Mouse (Mus musculus) midbrain, embryonic 11.5 days (tissue): ENCODE data around the gene Gm20518. TPM values are rescaled to one million over a fixed set of nuclear protein-coding genes. Genes with fewer than 3 reads are reported as not detected.

ENCODE experiments used
- ATAC-seq: fragments of 200-750 bp; cut with Nextera tagmentation; 2 replicates; pipeline ENCODE4 v1.8.0; 2017; ENCODE audit warnings: moderate TSS enrichment, moderate library complexity; ENCODE audit not compliant: low FRiP score
- DNase-seq: peaks from one replicate; pipeline ENCODE4 v3.0.0; 2015; ENCODE audit warnings: low spot score; ENCODE audit errors: missing footprints
- H3K27ac ChIP-seq: fragments of 300-500 bp; sonication (generic); 2 replicates; pipeline ENCODE4 v1.5.1; 2014; ENCODE audit warnings: low read depth, low read length
- H3K27me3 ChIP-seq: fragments of 300-500 bp; sonication (generic); 2 replicates; pipeline ENCODE4 v1.6.1; 2014; ENCODE audit warnings: mild to moderate bottlenecking, low read length, moderate library complexity, mixed read lengths; ENCODE audit not compliant: control insufficient read depth, insufficient read depth
- H3K36me3 ChIP-seq: fragments of 300-500 bp; sonication (generic); 2 replicates; pipeline ENCODE4 v1.6.1; 2014; ENCODE audit warnings: mild to moderate bottlenecking, low read length, moderate library complexity, mixed read lengths; ENCODE audit not compliant: control insufficient read depth, insufficient read depth
- H3K4me1 ChIP-seq: fragments of 300-500 bp; sonication (generic); 2 replicates; pipeline ENCODE4 v1.6.1; 2014; ENCODE audit warnings: low read length; ENCODE audit not compliant: control insufficient read depth, insufficient read depth
- H3K4me2 ChIP-seq: fragments of 300-500 bp; sonication (generic); 2 replicates; pipeline ENCODE4 v1.6.1; 2014; ENCODE audit warnings: mild to moderate bottlenecking, moderate library complexity
- H3K4me3 ChIP-seq: fragments of 300-500 bp; sonication (generic); 2 replicates; pipeline ENCODE4 v1.5.1; 2014; ENCODE audit warnings: low read depth, low read length
- H3K9ac ChIP-seq: fragments of 300-500 bp; sonication (generic); 2 replicates; pipeline ENCODE4 v1.6.1; 2014; ENCODE audit warnings: low read length
- H3K9me3 ChIP-seq: fragments of 300-500 bp; sonication (generic); 2 replicates; pipeline ENCODE4 v1.6.1; 2016; ENCODE audit warnings: low read length; ENCODE audit not compliant: control insufficient read depth
- WGBS: fragments of 180-500 bp; shearing (Covaris S2); extraction: QIAGEN DNeasy Blood & Tissue Kit; methylation state at CpG from one replicate; pipeline ENCODE4 v1.1.7; 2014; 5-methylcytosine and 5-hydroxymethylcytosine counted together
- polyA plus RNA-seq: library from polyadenylated mRNA; unstranded; fragments of >200 nt; fragmentation: Nextera tagmentation; extraction: Ambion mirVana; gene quantifications from 2 replicates; pipeline ENCODE4 v1.2.1, GENCODE M21; 2014

Gene Gm20518
- polyA plus RNA-seq, 1 experiment from 2014 or later, result 0.16 TPM

DNA sequence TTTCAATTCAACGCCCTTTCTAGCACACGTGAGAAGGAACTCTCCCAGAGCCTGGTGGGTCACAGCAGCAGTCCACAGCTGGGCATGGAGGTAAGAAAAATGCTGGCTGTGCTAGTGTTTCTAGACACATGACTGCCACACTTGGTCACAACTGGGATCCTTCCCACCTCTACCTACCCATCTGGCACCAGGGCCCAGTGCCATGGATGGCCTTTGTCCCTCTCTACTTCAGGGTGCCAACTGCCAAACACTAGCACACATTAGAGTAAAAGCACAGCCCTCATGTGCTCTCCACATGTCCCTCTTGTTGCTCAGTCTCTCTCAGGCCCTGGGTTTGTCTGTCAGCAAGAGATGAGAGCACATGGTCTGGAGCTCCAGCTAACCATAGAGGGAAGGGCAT is 38.2 kb upstream of the Gm20518 start:
- Histone ChIP-seq H3K9ac (no peak overlapping the region), H3K9me3 (no peaks in the 10 kb centered on the region), H3K36me3 (peaks cover 3% of the 10 kb centered on the region; the same call in 1 of the 2 replicates), H3K4me1 (peaks cover 18% of the 10 kb centered on the region), H3K4me3 (no peak overlapping the region), H3K4me2 (no peak overlapping the region), H3K27ac (no peak overlapping the region), H3K27me3 (peaks cover 4% of the 10 kb centered on the region; the same call in 1 of the 2 replicates)
- DNase-seq, result peak; percentile 83
- ATAC-seq, result no peak
- WGBS, result 70% methylated on average over 2 of the region's 2 CpGs

DNA sequence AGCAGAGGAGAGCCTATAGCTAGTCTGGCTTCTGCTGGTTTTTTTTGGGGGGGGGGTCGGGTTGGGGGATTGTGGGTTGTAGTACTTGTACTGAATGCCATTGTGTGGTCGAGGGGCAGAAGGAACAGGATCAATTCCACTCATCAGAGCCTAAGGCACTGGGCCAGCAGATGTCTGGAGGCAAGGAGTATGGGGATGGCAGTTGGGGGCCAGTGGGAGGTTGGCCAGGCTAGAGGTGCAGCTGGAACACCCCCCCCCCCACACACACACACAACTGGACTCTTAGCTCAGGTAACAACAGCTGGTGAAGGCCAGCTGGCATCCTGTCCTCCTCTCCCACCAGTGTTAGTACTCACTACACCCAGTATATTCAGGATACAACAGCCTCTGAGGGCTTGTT is 37.7 kb upstream of the Gm20518 start:
- WGBS, result 5% methylated on average over 2 of the region's 2 CpGs
- no peak overlapping the region for H3K4me3 ChIP-seq
- DNase-seq, result no peak
- H3K4me2 ChIP-seq, result no peak overlapping the region
- H3K9me3 ChIP-seq, result no peaks in the 10 kb centered on the region
- peaks cover 4% of the 10 kb centered on the region; the same call in 1 of the 2 replicates for H3K27me3 ChIP-seq
- H3K4me1 ChIP-seq, result peaks cover 18% of the 10 kb centered on the region
- ATAC-seq, result peak; percentile 4; the same call in 1 of the 2 replicates
- H3K9ac ChIP-seq, result no peak overlapping the region
- H3K27ac ChIP-seq, result peak overlapping the region; percentile 41; the same call in 1 of the 2 replicates
- peaks cover 3% of the 10 kb centered on the region; the same call in 1 of the 2 replicates for H3K36me3 ChIP-seq

DNA sequence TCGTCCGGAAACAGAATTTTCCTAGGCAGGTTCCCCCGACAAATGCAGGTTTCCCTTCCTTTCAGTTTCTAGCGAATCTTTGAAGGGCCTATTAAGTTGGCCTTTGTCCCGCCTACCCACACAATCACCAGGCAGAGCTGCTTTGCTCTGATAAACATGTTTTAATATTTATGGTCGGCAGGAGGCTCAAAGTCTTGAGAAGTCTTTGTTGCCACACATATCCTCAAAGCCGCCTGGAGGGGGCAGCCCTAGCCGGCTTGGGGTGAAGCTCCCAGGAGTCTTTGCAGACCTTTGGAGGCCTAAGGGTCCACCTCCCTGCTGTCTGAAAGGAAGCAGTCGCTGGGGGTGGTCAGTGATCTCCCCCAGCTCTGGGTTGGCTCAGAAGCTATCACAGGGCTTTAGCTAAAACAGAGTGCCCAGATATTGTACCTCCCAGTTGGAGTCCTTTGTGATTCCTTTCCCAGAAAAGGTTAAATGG is 37.2 kb upstream of the Gm20518 start:
- Histone ChIP-seq H3K9me3 (no peaks in the 10 kb centered on the region), H3K4me1 (peaks cover 18% of the 10 kb centered on the region), H3K36me3 (peaks cover 3% of the 10 kb centered on the region; the same call in 1 of the 2 replicates), H3K27me3 (peaks cover 4% of the 10 kb centered on the region; the same call in 1 of the 2 replicates), H3K4me2 (peak overlapping the region; percentile 91), H3K9ac (peak overlapping the region; percentile 77), H3K27ac (peak overlapping the region; percentile 41), H3K4me3 (peak overlapping the region; percentile 69)
- peak; percentile 65 for ATAC-seq
- peak; percentile 97 for DNase-seq
- under 1% methylated on average over 9 of the region's 9 CpGs for WGBS

DNA sequence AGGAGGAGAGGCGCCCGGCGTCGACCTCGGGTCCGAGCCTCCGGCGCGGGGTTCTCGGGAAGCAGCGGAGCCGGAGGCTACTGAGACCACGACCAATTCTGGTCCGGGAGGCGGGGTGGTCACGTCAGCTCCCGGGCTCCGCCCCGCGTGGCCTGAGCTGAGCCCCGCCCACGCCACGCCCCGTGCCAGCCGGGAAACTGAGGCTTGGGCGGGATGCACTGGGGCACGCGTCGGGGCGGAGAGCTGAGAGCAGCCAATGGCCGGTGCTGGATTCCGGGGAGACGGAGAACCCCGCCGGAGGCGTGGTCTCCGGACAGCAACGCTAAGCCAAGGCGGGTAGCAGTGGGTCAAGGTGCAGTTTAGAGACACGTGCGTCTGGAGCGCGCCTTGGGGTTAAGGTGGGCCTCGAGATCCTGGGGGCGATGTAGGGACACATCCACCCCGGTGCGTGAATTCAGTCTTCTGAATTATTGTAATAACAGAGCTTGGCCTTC is 36.7 kb upstream of the Gm20518 start, which contains the start of gene Slc25a1:
TSS of gene Slc25a1 (minus strand) at position 133 of the 494 bp plus-strand sequence.
- H3K27me3 ChIP-seq, result peaks cover 4% of the 10 kb centered on the region; the same call in 1 of the 2 replicates
- peak within 1 kb of the TSS; percentile 77 for H3K9ac ChIP-seq
- H3K4me2 ChIP-seq, result peak within 1 kb of the TSS; percentile 91
- peaks cover 18% of the 10 kb centered on the region for H3K4me1 ChIP-seq
- ATAC-seq, result peak; percentile 86
- peaks cover 3% of the 10 kb centered on the region; the same call in 1 of the 2 replicates for H3K36me3 ChIP-seq
- under 1% methylated on average over 47 of the region's 47 CpGs for WGBS
- peak; percentile 98 for DNase-seq
- peak within 1 kb of the TSS; percentile 69 for H3K4me3 ChIP-seq
- H3K27ac ChIP-seq, result peak within 1 kb of the TSS; percentile 41
- H3K9me3 ChIP-seq, result no peaks in the 10 kb centered on the region

- Histone ChIP-seq H3K9ac (peak overlapping the region; percentile 77), H3K4me3 (peak overlapping the region; percentile 69), H3K4me1 (peaks cover 21% of the 10 kb centered on the region), H3K4me2 (peak overlapping the region; percentile 91), H3K27me3 (peaks cover 4% of the 10 kb centered on the region; the same call in 1 of the 2 replicates), H3K36me3 (peaks cover 3% of the 10 kb centered on the region; the same call in 1 of the 2 replicates), H3K9me3 (no peaks in the 10 kb centered on the region), H3K27ac (peak overlapping the region; percentile 41)
- WGBS, result under 1% methylated on average over 71 of the region's 72 CpGs
- ATAC-seq, result peak; percentile 65
- peak; percentile 93 for DNase-seq
These were observed 36.0 kb upstream of the Gm20518 start for GRCm38 (mm10) chr16:17927351-17928082.

DNA sequence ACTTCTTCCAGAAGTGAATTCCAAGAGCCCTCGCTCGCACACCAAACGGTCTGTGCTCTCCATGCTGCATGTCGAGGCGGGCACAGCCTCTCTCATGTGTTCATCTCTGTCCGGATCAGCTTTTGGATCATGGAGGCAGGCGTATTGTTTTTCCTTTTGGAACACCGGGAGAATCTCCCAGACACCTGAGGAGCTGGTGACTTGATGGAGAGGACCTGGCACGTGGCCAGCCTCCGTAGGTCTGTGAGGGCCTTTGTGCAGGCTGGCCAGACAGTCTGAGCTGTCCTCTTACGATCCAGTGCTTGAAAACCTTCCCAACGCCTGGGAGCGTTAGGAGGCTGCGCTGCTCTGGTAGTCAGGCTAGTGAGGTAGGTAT is 30.7 kb upstream of the Gm20518 start:
- H3K36me3 ChIP-seq, result peaks cover 3% of the 10 kb centered on the region; the same call in 1 of the 2 replicates
- H3K4me1 ChIP-seq, result peaks cover 26% of the 10 kb centered on the region
- peak overlapping the region; percentile 6; the same call in 1 of the 2 replicates for H3K27ac ChIP-seq
- no peak for DNase-seq
- peaks cover 16% of the 10 kb centered on the region for H3K27me3 ChIP-seq
- under 1% methylated on average over 14 of the region's 14 CpGs for WGBS
- peak; percentile 28; the same call in 1 of the 2 replicates for ATAC-seq
- H3K4me3 ChIP-seq, result peak overlapping the region; percentile 64
- H3K4me2 ChIP-seq, result peak overlapping the region; percentile 96
- H3K9me3 ChIP-seq, result no peaks in the 10 kb centered on the region
- peak overlapping the region; percentile 74 for H3K9ac ChIP-seq

DNA sequence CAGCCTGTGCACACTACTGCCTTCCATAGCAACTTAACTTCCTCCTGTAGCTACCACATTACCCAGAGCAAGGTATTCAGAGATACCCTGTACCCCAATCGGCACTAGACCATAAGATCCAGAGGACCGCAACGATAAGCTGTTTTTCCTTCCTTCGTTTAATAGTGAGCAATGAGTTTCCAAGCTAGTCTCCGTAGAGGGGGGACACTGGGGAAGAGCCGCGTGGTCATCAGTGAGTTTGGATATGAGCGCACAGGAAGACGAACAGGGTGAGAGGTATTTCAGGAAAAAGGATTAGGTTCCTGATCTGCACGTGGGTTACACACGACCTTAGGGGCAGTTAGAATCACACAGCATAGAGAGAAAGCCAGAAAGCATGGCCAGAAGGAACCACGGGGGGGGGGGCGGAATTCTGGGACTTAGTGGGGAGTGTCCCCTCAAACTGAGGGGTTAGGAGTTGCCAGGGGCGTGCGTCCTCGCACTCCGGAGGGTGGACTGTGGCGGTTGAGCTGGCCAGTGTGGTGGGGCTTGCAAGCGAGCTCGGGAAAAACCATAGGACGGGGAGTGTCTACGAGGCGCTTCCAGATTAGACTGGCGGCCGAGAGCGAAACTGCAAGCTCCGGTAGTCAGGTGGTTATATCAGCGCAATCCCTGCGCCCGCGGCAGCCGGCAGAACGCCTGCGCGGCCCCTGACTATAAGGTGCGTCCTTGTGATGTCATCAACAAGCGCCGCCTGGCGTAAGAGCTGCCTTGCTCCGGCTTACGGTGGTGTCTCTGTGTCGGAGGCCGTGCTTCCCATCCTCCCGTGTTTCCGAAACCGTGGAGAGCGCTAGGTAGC is 30.1 kb upstream of the Gm20518 start:
- 3% methylated on average over 47 of the region's 47 CpGs for WGBS
- peak overlapping the region; percentile 76 for H3K27ac ChIP-seq
- peak overlapping the region; percentile 96 for H3K4me2 ChIP-seq
- peak overlapping the region; percentile 64 for H3K4me3 ChIP-seq
- peaks cover 22% of the 10 kb centered on the region for H3K27me3 ChIP-seq
- H3K9ac ChIP-seq, result peak overlapping the region; percentile 74
- peaks cover 3% of the 10 kb centered on the region; the same call in 1 of the 2 replicates for H3K36me3 ChIP-seq
- peaks cover 20% of the 10 kb centered on the region for H3K4me1 ChIP-seq
- H3K9me3 ChIP-seq, result no peaks in the 10 kb centered on the region
- DNase-seq, result peak; percentile 99
- peak; percentile 92 for ATAC-seq

DNA sequence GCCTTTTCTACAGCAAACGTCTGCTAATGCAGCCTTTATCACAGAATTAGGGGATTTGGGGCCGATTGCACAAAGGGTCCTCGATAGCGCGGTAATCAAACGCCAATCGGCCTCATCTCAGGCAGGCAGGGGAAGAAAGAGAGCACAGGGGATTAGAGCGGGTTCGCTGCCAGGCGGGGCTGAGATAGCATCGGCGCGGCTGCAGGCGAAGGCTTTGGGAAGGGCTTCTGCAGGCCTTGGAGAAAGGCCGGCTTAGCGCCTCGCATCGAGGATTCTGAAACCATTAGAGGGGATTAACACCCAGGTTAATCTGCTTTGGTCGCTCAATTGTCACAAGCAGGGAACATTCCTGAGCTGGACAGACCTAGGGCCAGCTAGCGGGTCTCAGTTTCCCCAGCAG is 29.1 kb upstream of the Gm20518 start:
- Histone ChIP-seq H3K4me2 (peak overlapping the region; percentile 96), H3K4me3 (no peak overlapping the region), H3K9ac (peak overlapping the region; percentile 74), H3K36me3 (peaks cover 3% of the 10 kb centered on the region; the same call in 1 of the 2 replicates), H3K4me1 (peaks cover 19% of the 10 kb centered on the region), H3K27me3 (peaks cover 28% of the 10 kb centered on the region), H3K9me3 (no peaks in the 10 kb centered on the region), H3K27ac (peak overlapping the region; percentile 41; the same call in 1 of the 2 replicates)
- ATAC-seq, result peak; percentile 28; the same call in 1 of the 2 replicates
- WGBS, result 3% methylated on average over 20 of the region's 20 CpGs
- DNase-seq, result peak; percentile 95
